Mouse (Mus musculus) forebrain, embryonic 10.5 days (tissue): ENCODE measurements around the gene Usp16. TPM values are rescaled to one million over a fixed set of nuclear protein-coding genes. Genes with fewer than 3 reads are reported as not detected.

Experiments used
- polyA plus RNA-seq: library from polyadenylated mRNA; unstranded; fragments of >200 nt; fragmentation: Nextera tagmentation; extraction: Ambion mirVana; gene quantifications from 2 replicates; pipeline ENCODE4 v1.2.1, GENCODE M21; 2016

Gene Usp16
- polyA plus RNA-seq, 1 experiment from 2014 or later: 36.1 TPM

Other genes with a start within 250 kb of the Usp16 start
- 19.0 and 21.7 TPM in 2 replicates for gene N6amt1, start 100.5 kb upstream of the Usp16 start, polyA plus RNA-seq
- 30.3 and 31.5 TPM in 2 replicates for gene Ltn1, start 22.1 kb upstream of the Usp16 start, polyA plus RNA-seq
- 10.5 and 11.2 TPM in 2 replicates for gene Rwdd2b, start 14.1 kb upstream of the Usp16 start, polyA plus RNA-seq
- gene Cct8, start 41.2 kb downstream of the Usp16 start, polyA plus RNA-seq: 692 and 710 TPM in 2 replicates
- not detected in 2 replicates for gene Map3k7cl, start 98.6 kb downstream of the Usp16 start, polyA plus RNA-seq
- gene Bach1, start 244.2 kb downstream of the Usp16 start, polyA plus RNA-seq: 10.8 and 12.0 TPM in 2 replicates